In the genomic region with DNA sequence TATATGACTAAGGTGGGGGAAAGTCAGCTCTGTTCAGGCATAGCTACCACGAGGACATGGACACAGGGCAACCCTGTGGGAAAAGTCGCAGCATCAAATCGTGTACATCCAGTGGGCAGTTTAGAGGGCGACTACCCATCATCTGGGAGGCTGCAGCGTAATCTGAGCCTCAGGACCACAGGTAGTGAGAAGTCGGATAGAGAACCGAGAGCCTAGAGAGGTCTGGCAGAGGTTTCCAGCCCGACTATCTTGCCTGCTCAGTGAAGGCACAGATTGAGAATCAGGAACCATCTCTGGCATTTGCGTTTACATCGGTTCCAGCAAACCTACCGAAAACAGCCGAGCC, we compare ENCODE assay signal across 8 mouse cellular contexts. TPM values are rescaled to one million over a fixed set of nuclear protein-coding genes. Genes with fewer than 3 reads are reported as not detected.
DNase-seq lines count a peak whose midpoint lies in the region; ATAC-seq lines count a peak whose summit lies in the region.

No protein-coding gene starts in this region.

- peak overlapping the region; percentile 88 for H3K4me2 ChIP-seq in kidney, embryonic 15.5 days
- H3K4me2 ChIP-seq in hindbrain, embryonic 15.5 days: peak overlapping the region; percentile 89
- H3K4me2 ChIP-seq in midbrain, embryonic 15.5 days: peak overlapping the region; percentile 93

- ATAC-seq in kidney, embryonic 15.5 days (replicated peaks; ENCODE audit: low FRiP score): peak; percentile 34
- ATAC-seq in hindbrain, embryonic 15.5 days (ENCODE audit: low FRiP score, low read depth): peak; percentile 33
- peak; percentile 62 for ATAC-seq in midbrain, embryonic 15.5 days (replicated peaks)

- H3K36me3 ChIP-seq in kidney, embryonic 15.5 days: peaks cover 62% of the 10 kb centered on the region
- peaks cover 35% of the 10 kb centered on the region for H3K36me3 ChIP-seq in hindbrain, embryonic 15.5 days
- peaks cover 34% of the 10 kb centered on the region for H3K36me3 ChIP-seq in midbrain, embryonic 15.5 days (replicated peaks)

- H3K9ac ChIP-seq in kidney, embryonic 15.5 days: peak overlapping the region; percentile 68
- peak overlapping the region; percentile 71 for H3K9ac ChIP-seq in hindbrain, embryonic 15.5 days
- peak overlapping the region; percentile 83 for H3K9ac ChIP-seq in midbrain, embryonic 15.5 days

- peak overlapping the region; percentile 96 for H3K27ac ChIP-seq in kidney, embryonic 15.5 days
- H3K27ac ChIP-seq in brown adipose tissue, adult 24 weeks (replicated peaks; ENCODE audit: low read depth, low read length): peak overlapping the region; percentile 70
- peak overlapping the region; percentile 97 for H3K27ac ChIP-seq in hindbrain, embryonic 15.5 days (replicated peaks)
- peak overlapping the region; percentile 97 for H3K27ac ChIP-seq in midbrain, embryonic 15.5 days

- H3K4me1 ChIP-seq in kidney, embryonic 15.5 days: peaks cover 16% of the 10 kb centered on the region
- H3K4me1 ChIP-seq in brown adipose tissue, adult 24 weeks (ENCODE audit: control insufficient read depth, insufficient read depth, insufficient read length, low read length): no peaks in the 10 kb centered on the region
- H3K4me1 ChIP-seq in hindbrain, embryonic 15.5 days (replicated peaks): peaks cover 15% of the 10 kb centered on the region
- peaks cover 13% of the 10 kb centered on the region for H3K4me1 ChIP-seq in midbrain, embryonic 15.5 days

- H3K4me3 ChIP-seq in kidney, embryonic 15.5 days (replicated peaks): peak overlapping the region; percentile 69
- peak overlapping the region; percentile 81 for H3K4me3 ChIP-seq in brown adipose tissue, adult 24 weeks (ENCODE audit: insufficient read depth, low read depth, low read length)
- H3K4me3 ChIP-seq in hindbrain, embryonic 15.5 days: peak overlapping the region; percentile 71
- peak overlapping the region; percentile 72 for H3K4me3 ChIP-seq in midbrain, embryonic 15.5 days

- no peaks in the 10 kb centered on the region for H3K9me3 ChIP-seq in kidney, embryonic 15.5 days (replicated peaks)
- H3K9me3 ChIP-seq in hindbrain, embryonic 15.5 days: no peaks in the 10 kb centered on the region
- H3K9me3 ChIP-seq in midbrain, embryonic 15.5 days: no peaks in the 10 kb centered on the region

- H3K27me3 ChIP-seq in kidney, embryonic 15.5 days: no peaks in the 10 kb centered on the region
- no peaks in the 10 kb centered on the region for H3K27me3 ChIP-seq in hindbrain, embryonic 15.5 days
- H3K27me3 ChIP-seq in midbrain, embryonic 15.5 days (replicated peaks): no peaks in the 10 kb centered on the region

- no peak for DNase-seq in kidney, postnatal 25 days
- no peak for DNase-seq in thymus, postnatal 4 days
- no peak for DNase-seq in gastrocnemius, postnatal 10 days
- no peak for DNase-seq in kidney, postnatal 14 days

- under 1% methylated on average over 12 of the region's 12 CpGs for WGBS in kidney, embryonic 15.5 days
- 2% methylated on average over 12 of the region's 12 CpGs for WGBS in hindbrain, embryonic 15.5 days
- under 1% methylated on average over 12 of the region's 12 CpGs for WGBS in midbrain, embryonic 15.5 days

RNA-seq across cellular contexts. Expression of a gene that starts 0.3 kb away (rescaled TPM):
- polyA plus RNA-seq in kidney, embryonic 15.5 days (2015; fragmentation: Nextera tagmentation; extraction: Ambion mirVana): 122 and 135 TPM in 2 replicates
- polyA plus RNA-seq in brown adipose tissue, adult 24 weeks (2012; ENCODE audit: insufficient read depth, insufficient read length, missing spikeins): 77.0 and 102 TPM in 2 replicates
- polyA plus RNA-seq in hindbrain, embryonic 15.5 days (2015; fragmentation: Nextera tagmentation; extraction: Ambion mirVana): 94.0 and 95.2 TPM in 2 replicates
- 92.4 and 96.4 TPM in 2 replicates for polyA plus RNA-seq in midbrain, embryonic 15.5 days (2015; fragmentation: Nextera tagmentation; extraction: Ambion mirVana)
- total RNA-seq in gastrocnemius, postnatal 10 days (2021): 10 to 100 TPM; 57.6 to 65.4 TPM

RNA-seq across cellular contexts. Expression of a gene that starts 9.8 kb away (rescaled TPM):
- 199 and 241 TPM in 2 replicates for polyA plus RNA-seq in kidney, embryonic 15.5 days (2015; fragmentation: Nextera tagmentation; extraction: Ambion mirVana)
- polyA plus RNA-seq in brown adipose tissue, adult 24 weeks (2012; ENCODE audit: insufficient read depth, insufficient read length, missing spikeins): 77.1 and 95.2 TPM in 2 replicates
- polyA plus RNA-seq in hindbrain, embryonic 15.5 days (2015; fragmentation: Nextera tagmentation; extraction: Ambion mirVana): 98.8 and 117 TPM in 2 replicates
- polyA plus RNA-seq in midbrain, embryonic 15.5 days (2015; fragmentation: Nextera tagmentation; extraction: Ambion mirVana): 95.6 and 103 TPM in 2 replicates
- total RNA-seq in gastrocnemius, postnatal 10 days (2021): 10 to 100 TPM; 38.6 to 41.3 TPM

RNA-seq across cellular contexts. Expression of a gene that starts 34.1 kb away (rescaled TPM):
- 45.6 and 49.7 TPM in 2 replicates for polyA plus RNA-seq in kidney, embryonic 15.5 days (2015; fragmentation: Nextera tagmentation; extraction: Ambion mirVana)
- polyA plus RNA-seq in brown adipose tissue, adult 24 weeks (2012; ENCODE audit: insufficient read depth, insufficient read length, missing spikeins): 491 and 628 TPM in 2 replicates
- 16.2 and 17.7 TPM in 2 replicates for polyA plus RNA-seq in hindbrain, embryonic 15.5 days (2015; fragmentation: Nextera tagmentation; extraction: Ambion mirVana)
- polyA plus RNA-seq in midbrain, embryonic 15.5 days (2015; fragmentation: Nextera tagmentation; extraction: Ambion mirVana): 13.9 and 17.0 TPM in 2 replicates
- total RNA-seq in gastrocnemius, postnatal 10 days (2021): 10 to 100 TPM; 45.4 to 46.0 TPM
